Comparison of ENCODE assay signal across 8 mouse cellular contexts in the genomic region with DNA sequence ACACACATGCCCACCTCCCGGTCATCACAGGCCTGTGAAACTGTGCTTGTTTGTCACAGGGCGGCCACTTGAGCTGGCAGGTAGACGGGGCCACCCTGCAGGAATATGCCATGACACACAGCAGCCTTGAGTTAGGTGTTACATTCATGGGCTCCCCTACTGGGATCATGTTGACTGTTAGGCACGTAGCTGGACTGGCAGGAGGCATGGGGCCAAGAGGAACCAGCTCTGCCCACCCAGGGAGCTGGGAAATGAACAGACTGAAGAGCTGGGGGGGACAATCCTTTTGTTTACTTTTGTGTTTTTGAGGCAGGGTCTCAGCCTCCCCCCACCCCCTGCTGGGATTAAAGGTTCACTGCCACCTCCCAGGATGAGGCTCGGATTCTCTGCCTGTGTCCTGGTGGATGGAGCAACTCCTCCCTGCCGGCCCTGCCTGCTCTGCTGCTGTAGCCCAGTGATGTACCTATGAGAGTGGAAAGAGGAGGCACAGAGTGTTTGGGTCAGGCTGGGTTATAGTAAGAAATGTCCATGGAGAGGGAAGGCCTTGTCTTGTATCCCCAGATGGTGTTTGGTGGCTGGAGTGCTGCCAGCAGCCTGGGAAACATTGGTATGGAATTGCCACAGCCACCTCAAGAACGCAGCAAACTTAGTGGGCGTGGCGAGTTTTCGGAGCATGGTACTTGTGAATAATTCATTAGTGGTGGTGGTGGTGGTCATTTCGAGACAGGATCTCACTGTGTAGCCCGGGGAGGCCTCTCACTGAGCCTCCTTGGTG. TPM values are rescaled to one million over a fixed set of nuclear protein-coding genes. Genes with fewer than 3 reads are reported as not detected.
DNase-seq lines count a peak whose midpoint lies in the region; ATAC-seq lines count a peak whose summit lies in the region.

No protein-coding gene starts in this region.

- no peak overlapping the region; the same call in 1 of the 2 replicates for H3K27ac ChIP-seq in neural tube, embryonic 11.5 days (ENCODE audit: low read depth, low read length)
- H3K27ac ChIP-seq in intestine, embryonic 14.5 days (ENCODE audit: low read depth) = no peak overlapping the region
- peak overlapping the region; percentile 8; the same call in 1 of the 2 replicates for H3K27ac ChIP-seq in neural tube, embryonic 14.5 days (ENCODE audit: low read depth, low read length)

- H3K27me3 ChIP-seq in neural tube, embryonic 11.5 days (ENCODE audit: control insufficient read depth, insufficient read depth, low read length) = no peaks in the 10 kb centered on the region
- H3K27me3 ChIP-seq in intestine, embryonic 14.5 days (replicated peaks; ENCODE audit: control insufficient read depth, insufficient read depth, low read length) = no peaks in the 10 kb centered on the region
- no peaks in the 10 kb centered on the region for H3K27me3 ChIP-seq in neural tube, embryonic 14.5 days (ENCODE audit: control insufficient read depth, insufficient read depth, low read length)

- ATAC-seq in cerebellum, adult (ENCODE audit: insufficient number of reproducible peaks, low FRiP score, low TSS enrichment) = no peak
- no peak for ATAC-seq in neural tube, embryonic 11.5 days (ENCODE audit: insufficient read depth, low FRiP score, low TSS enrichment)
- ATAC-seq in intestine, embryonic 14.5 days (replicated peaks; ENCODE audit: low FRiP score, low TSS enrichment, low read depth) = no peak
- ATAC-seq in neural tube, embryonic 14.5 days (ENCODE audit: low read depth) = no peak

- H3K4me1 ChIP-seq in neural tube, embryonic 11.5 days (ENCODE audit: control insufficient read depth, insufficient read depth, low read length) = peaks cover 20% of the 10 kb centered on the region
- peaks cover 24% of the 10 kb centered on the region for H3K4me1 ChIP-seq in intestine, embryonic 14.5 days (replicated peaks; ENCODE audit: control insufficient read depth, insufficient read depth, low read length)
- H3K4me1 ChIP-seq in neural tube, embryonic 14.5 days (ENCODE audit: control insufficient read depth, insufficient read depth, low read length) = peaks cover 27% of the 10 kb centered on the region

- H3K4me2 ChIP-seq in neural tube, embryonic 11.5 days (ENCODE audit: low read depth) = peak overlapping the region; percentile 97
- peak overlapping the region; percentile 97 for H3K4me2 ChIP-seq in intestine, embryonic 14.5 days (ENCODE audit: low read length)
- peak overlapping the region; percentile 89 for H3K4me2 ChIP-seq in neural tube, embryonic 14.5 days (ENCODE audit: low read depth, low read length)

- H3K9me3 ChIP-seq in neural tube, embryonic 11.5 days (ENCODE audit: control insufficient read depth, low read length) = no peaks in the 10 kb centered on the region
- H3K9me3 ChIP-seq in intestine, embryonic 14.5 days (ENCODE audit: control insufficient read depth, low read length) = no peaks in the 10 kb centered on the region
- no peaks in the 10 kb centered on the region for H3K9me3 ChIP-seq in neural tube, embryonic 14.5 days (ENCODE audit: control insufficient read depth, low read length)

- WGBS in neural tube, embryonic 11.5 days = 51% methylated on average over 12 of the region's 12 CpGs
- 68% methylated on average over 12 of the region's 12 CpGs for WGBS in intestine, embryonic 14.5 days
- 35% methylated on average over 12 of the region's 12 CpGs for WGBS in neural tube, embryonic 14.5 days

- peak; percentile 65 for DNase-seq in cerebellum, adult 11 months
- DNase-seq in neural tube, embryonic 11.5 days (ENCODE audit: low spot score) = peak; percentile 30
- DNase-seq in neural tube, embryonic 10.5 days (ENCODE audit: extremely low spot score, low spot score) = no peak
- no peak for DNase-seq in intestine, embryonic 14.5 days (ENCODE audit: low spot score)
- no peak for DNase-seq in yolk sac, embryonic 10.5 days (ENCODE audit: low spot score)
- no peak for DNase-seq in testis, postnatal 10 days (ENCODE audit: low spot score)

- H3K4me3 ChIP-seq in neural tube, embryonic 11.5 days (ENCODE audit: low read depth, low read length) = peak overlapping the region; percentile 75
- H3K4me3 ChIP-seq in intestine, embryonic 14.5 days (ENCODE audit: low read depth, low read length) = peak overlapping the region; percentile 21
- H3K4me3 ChIP-seq in neural tube, embryonic 14.5 days (ENCODE audit: low read depth, low read length) = peak overlapping the region; percentile 71

- H3K36me3 ChIP-seq in neural tube, embryonic 11.5 days (ENCODE audit: control insufficient read depth, insufficient read depth, low read length) = peaks cover 6% of the 10 kb centered on the region
- peaks cover 31% of the 10 kb centered on the region for H3K36me3 ChIP-seq in intestine, embryonic 14.5 days (ENCODE audit: control insufficient read depth, insufficient read depth, low read length)
- no peaks in the 10 kb centered on the region for H3K36me3 ChIP-seq in neural tube, embryonic 14.5 days (ENCODE audit: control insufficient read depth, insufficient read depth, low read length)

- peak overlapping the region; percentile 49 for H3K9ac ChIP-seq in neural tube, embryonic 11.5 days (ENCODE audit: low read length)
- H3K9ac ChIP-seq in intestine, embryonic 14.5 days (ENCODE audit: low read length) = 0 out of 2 replicates have a peak overlapping the region, but pooled peaks have one; percentile 10
- H3K9ac ChIP-seq in neural tube, embryonic 14.5 days (replicated peaks; ENCODE audit: low read depth, low read length) = peak overlapping the region; percentile 52

RNA-seq across cellular contexts. Expression of gene Pdxp, which starts 2.5 kb away (rescaled TPM):
- 34.9 and 36.0 TPM in 2 replicates for polyA plus RNA-seq in neural tube, embryonic 11.5 days (2014; fragmentation: Nextera tagmentation; extraction: Ambion mirVana)
- 16.3 and 17.5 TPM in 2 replicates for polyA plus RNA-seq in intestine, embryonic 14.5 days (2014; fragmentation: Nextera tagmentation; extraction: Ambion mirVana)
- 74.9 and 84.7 TPM in 2 replicates for polyA plus RNA-seq in neural tube, embryonic 14.5 days (2014; fragmentation: Nextera tagmentation; extraction: Ambion mirVana)

RNA-seq across cellular contexts. Expression of gene Lgals1, which starts 10.3 kb away (rescaled TPM):
- 263 and 311 TPM in 2 replicates for polyA plus RNA-seq in neural tube, embryonic 11.5 days (2014; fragmentation: Nextera tagmentation; extraction: Ambion mirVana)
- 1,194 and 1,197 TPM in 2 replicates for polyA plus RNA-seq in intestine, embryonic 14.5 days (2014; fragmentation: Nextera tagmentation; extraction: Ambion mirVana)
- polyA plus RNA-seq in neural tube, embryonic 14.5 days (2014; fragmentation: Nextera tagmentation; extraction: Ambion mirVana) = 50.7 and 166 TPM in 2 replicates

RNA-seq across cellular contexts. Expression of gene Sh3bp1, which starts 16.7 kb away (rescaled TPM):
- polyA plus RNA-seq in neural tube, embryonic 11.5 days (2014; fragmentation: Nextera tagmentation; extraction: Ambion mirVana) = 14.4 and 15.3 TPM in 2 replicates
- polyA plus RNA-seq in intestine, embryonic 14.5 days (2014; fragmentation: Nextera tagmentation; extraction: Ambion mirVana) = 30.2 and 35.5 TPM in 2 replicates
- 3.4 and 4.1 TPM in 2 replicates for polyA plus RNA-seq in neural tube, embryonic 14.5 days (2014; fragmentation: Nextera tagmentation; extraction: Ambion mirVana)

RNA-seq across cellular contexts. Expression of gene Gm49510, which starts 16.8 kb away (rescaled TPM):
- polyA plus RNA-seq in neural tube, embryonic 11.5 days (2014; fragmentation: Nextera tagmentation; extraction: Ambion mirVana) = 0.27 TPM in 1 of 2 replicates, not detected in the other
- polyA plus RNA-seq in intestine, embryonic 14.5 days (2014; fragmentation: Nextera tagmentation; extraction: Ambion mirVana) = 0.62 and 0.86 TPM in 2 replicates
- polyA plus RNA-seq in neural tube, embryonic 14.5 days (2014; fragmentation: Nextera tagmentation; extraction: Ambion mirVana) = 0.21 TPM in 1 of 2 replicates, not detected in the other

RNA-seq across cellular contexts. Expression of gene Nol12, which starts 18.5 kb away (rescaled TPM):
- polyA plus RNA-seq in neural tube, embryonic 11.5 days (2014; fragmentation: Nextera tagmentation; extraction: Ambion mirVana) = 55.9 and 58.8 TPM in 2 replicates
- 46.0 and 53.5 TPM in 2 replicates for polyA plus RNA-seq in intestine, embryonic 14.5 days (2014; fragmentation: Nextera tagmentation; extraction: Ambion mirVana)
- polyA plus RNA-seq in neural tube, embryonic 14.5 days (2014; fragmentation: Nextera tagmentation; extraction: Ambion mirVana) = 58.4 and 66.0 TPM in 2 replicates

Comparison
In these comparisons a context has a peak if more than half of its experiments do, and no peak if none do; other contexts are left out.
1. DNase-seq: peak in cerebellum, adult 11 months (single experiment) and neural tube, embryonic 11.5 days (single experiment); none in neural tube, embryonic 10.5 days (single experiment), intestine, embryonic 14.5 days (single experiment), yolk sac, embryonic 10.5 days (single experiment) and testis, postnatal 10 days (single experiment).
2. H3K4me3 ChIP-seq: peak in every context shown above with its lines; median percentile 75 in neural tube, embryonic 11.5 days; 71 in neural tube, embryonic 14.5 days; 21 in intestine, embryonic 14.5 days.
3. Peak in every context shown above with its lines, with median percentiles within 50 percentile points of each other: H3K4me2 ChIP-seq and H3K9ac ChIP-seq.